Mouse (Mus musculus) left cerebral cortex, adult 18-20 months (tissue): ENCODE results near the gene Ifna12. TPM values are rescaled to one million over a fixed set of nuclear protein-coding genes. Genes with fewer than 3 reads are reported as not detected.
"Not testable (repeated sequence)": the region's sequence is repeated elsewhere in the genome, so short reads cannot be mapped to it uniquely, and the experiment has no call there.

Experiments
- DNase-seq, 2 experiments: peaks; one replicate each; pipeline ENCODE4 v3.0.0; 2021 to 2022; ENCODE audit warnings: low spot score in 2 of 2, mixed read lengths in 1 of 2
- long read RNA-seq, 2 experiments: library from polyadenylated mRNA; stranded (forward); transcript quantifications; one replicate each; pipeline ENCODE4 v2.0.0; 2021
- total RNA-seq, 2 experiments: library from RNA; stranded (reverse); gene quantifications; 2 replicates each; pipeline ENCODE4 v1.2.3; 2021

Ifna12 gene
- not detected for total RNA-seq
- long read RNA-seq, experiment 1 = 0 reads
- long read RNA-seq, experiment 2 = 0 reads

GRCm38 (mm10) chr4:88603276-88603675, at the start of gene Ifna12:
Gene Ifna12 (minus strand): TSS chr4:88603376.
- no peak for DNase-seq

GRCm38 (mm10) chr4:88644359-88644758, 41.2 kb upstream of the Ifna12 start, which contains the start of gene Ifna13:
Gene Ifna13 (minus strand): TSS chr4:88644459.
- DNase-seq = no peak

GRCm38 (mm10) chr4:88642526-88642925, 39.4 kb upstream of the Ifna12 start:
- no peak for DNase-seq

- peak; percentile 92 to 100 for DNase-seq
These were observed 38.1 kb upstream of the Ifna12 start for GRCm38 (mm10) chr4:88641077-88641831.

- no peak for DNase-seq
These were observed 37.5 kb upstream of the Ifna12 start for GRCm38 (mm10) chr4:88640704-88641076.

- no peak for DNase-seq
These were observed 31.1 kb upstream of the Ifna12 start, which contains the start of gene C87499 for GRCm38 (mm10) chr4:88634311-88634710. Gene C87499 (minus strand): TSS chr4:88634411.

- DNase-seq = no peak
These were observed 10.9 kb downstream of the Ifna12 start, which contains the start of gene Ifna9 for GRCm38 (mm10) chr4:88592285-88592684. Gene Ifna9 (minus strand): TSS chr4:88592385.

GRCm38 (mm10) chr4:88571698-88572097, 31.5 kb downstream of the Ifna12 start, which contains the start of gene Ifna14:
Gene Ifna14 (minus strand): TSS chr4:88571798.
- DNase-seq = no peak

GRCm38 (mm10) chr4:88561791-88562190, 41.4 kb downstream of the Ifna12 start:
- no peak for DNase-seq

- not testable (repeated sequence) for DNase-seq
These were observed 45.0 kb downstream of the Ifna12 start, which contains the start of gene Ifna15 for GRCm38 (mm10) chr4:88558145-88558544. Gene Ifna15 (minus strand): TSS chr4:88558245.

Other genes with a start within 250 kb of the Ifna12 start
- 1 to 10 TPM; 1.5 to 2.0 TPM for gene Hacd4, start 164.4 kb downstream of the Ifna12 start, total RNA-seq
- gene Ifnb1, start 80.6 kb downstream of the Ifna12 start, total RNA-seq = not detected
- not detected for gene Ifna15, start 45.1 kb downstream of the Ifna12 start, total RNA-seq
- not detected for gene Ifna14, start 31.6 kb downstream of the Ifna12 start, total RNA-seq
- gene Ifna9, start 11.0 kb downstream of the Ifna12 start, total RNA-seq = not detected
- not detected for gene C87499, start 31.0 kb upstream of the Ifna12 start, total RNA-seq
- not detected for gene Ifna13, start 41.1 kb upstream of the Ifna12 start, total RNA-seq
- not detected for gene Ifna16, start 73.5 kb upstream of the Ifna12 start, total RNA-seq
- not detected for gene Ifna2, start 80.5 kb upstream of the Ifna12 start, total RNA-seq
- not detected for gene Ifnab, start 88.0 kb upstream of the Ifna12 start, total RNA-seq
- gene Gm26566, start 118.4 kb upstream of the Ifna12 start, total RNA-seq = under 1 TPM; 0.49 to 0.89 TPM
- gene Klhl9, start 119.1 kb upstream of the Ifna12 start, total RNA-seq = 100 to 1,000 TPM; 100 to 103 TPM
- gene Gm13271, start 151.5 kb upstream of the Ifna12 start, total RNA-seq = not detected
- gene Gm13283, start 156.7 kb upstream of the Ifna12 start, total RNA-seq = not detected
- not detected for gene Gm13290, start 170.5 kb upstream of the Ifna12 start, total RNA-seq
- gene Gm13289, start 173.5 kb upstream of the Ifna12 start, total RNA-seq = not detected
- gene Gm13272, start 176.5 kb upstream of the Ifna12 start, total RNA-seq = not detected
- gene Ifnz, start 178.8 kb upstream of the Ifna12 start, total RNA-seq = not detected
- gene Gm13276, start 182.3 kb upstream of the Ifna12 start, total RNA-seq = not detected
- not detected for gene Gm13277, start 185.3 kb upstream of the Ifna12 start, total RNA-seq
- not detected for gene Gm13278, start 188.2 kb upstream of the Ifna12 start, total RNA-seq
- gene Gm13275, start 191.1 kb upstream of the Ifna12 start, total RNA-seq = not detected
- not detected for gene Gm13279, start 194.0 kb upstream of the Ifna12 start, total RNA-seq
- gene Gm13285, start 196.3 kb upstream of the Ifna12 start, total RNA-seq = not detected
- not detected for gene Gm13287, start 199.9 kb upstream of the Ifna12 start, total RNA-seq
- not detected for gene Gm13288, start 202.2 kb upstream of the Ifna12 start, total RNA-seq
- gene Ifna7, start 212.9 kb upstream of the Ifna12 start, total RNA-seq = not detected
- gene Ifna11, start 216.6 kb upstream of the Ifna12 start, total RNA-seq = not detected
- not detected for gene Ifna6, start 224.0 kb upstream of the Ifna12 start, total RNA-seq
- gene Ifna5, start 232.1 kb upstream of the Ifna12 start, total RNA-seq = not detected
- gene Ifna4, start 238.5 kb upstream of the Ifna12 start, total RNA-seq = not detected
- gene Ifna1, start 246.7 kb upstream of the Ifna12 start, total RNA-seq = not detected